Mouse (Mus musculus) embryonic stem cell, embryonic (primary cell): ENCODE data around the gene Emg1.

Experiments
- CTCF ChIA-PET, 4 experiments: fragments of 300-600 bp in 2 of 4; fragments of 350-600 bp in 2 of 4; sonication (Branson Sonifier 250); formaldehyde crosslinking; loops; one replicate each; lab custom pipeline; 2022; ENCODE audit warnings: inconsistent platforms in 2 of 4; lab: Charles Lee
- POLR2A ChIA-PET, 4 experiments: fragments of 300-600 bp in 2 of 4; fragments of 350-600 bp in 2 of 4; sonication (Branson Sonifier 250); formaldehyde crosslinking; loops; one replicate each; lab custom pipeline; 2022; ENCODE audit warnings: antibody characterized with exemption in 4 of 4, inconsistent platforms in 1 of 4; lab: Charles Lee

The Emg1 gene

DNA sequence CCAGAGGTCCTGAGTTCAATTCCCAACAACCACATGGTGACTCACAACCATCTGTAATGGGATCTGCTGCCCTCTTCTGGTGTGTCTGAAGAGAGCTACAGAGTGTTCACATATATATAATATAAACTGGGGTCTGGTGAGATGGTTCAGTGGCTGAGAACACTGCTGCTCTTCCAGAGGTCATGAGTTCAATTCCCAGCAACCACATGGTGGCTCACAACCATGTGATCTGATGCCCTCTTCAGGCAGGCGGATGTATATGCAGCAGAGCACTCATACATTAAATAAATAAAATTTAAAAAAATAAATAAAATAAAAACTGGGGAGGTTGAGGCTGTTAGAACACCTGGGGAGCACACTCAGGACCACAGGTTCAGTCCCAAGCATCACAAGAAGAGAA, 25.3 kb downstream of the Emg1 start:
- CTCF ChIA-PET, result interaction anchor here in 3 of 4 experiments (1.0 to 1.3 kb wide), 3 partner anchors 13 to 16 kb away, joined by 3 to 4 read pairs (median 3); no protein-coding TSS in a partner anchor
- POLR2A ChIA-PET, result interaction anchor here in 2 of 4 experiments (0.8 to 5.5 kb wide), 13 partner anchors 8 to 212 kb away, joined by 3 to 39 read pairs (median 3); partner anchors contain the start of genes Grcc10 (in 2 of the 2) and Lpcat3 (in 2 of the 2)

GRCm38 (mm10) chr6:124685606-124686386, 26.2 kb downstream of the Emg1 start:
- ChIA-PET POLR2A (interaction anchor here in 3 of 4 experiments (0.6 to 5.5 kb wide), 18 partner anchors 9 to 476 kb away, joined by 3 to 39 read pairs (median 4); partner anchors contain the start of genes Grcc10 (in 2 of the 3), Lpcat3 (in 2 of the 3) and C1rl (in 1 of the 3)), CTCF (interaction anchor here in 3 of 4 experiments (0.5 to 1.3 kb wide), 5 partner anchors 13 to 62 kb away, joined by 3 to 4 read pairs (median 3); no protein-coding TSS in a partner anchor)

GRCm38 (mm10) chr6:124683591-124684417, 28.2 kb downstream of the Emg1 start:
- POLR2A ChIA-PET, result interaction anchor here in 3 of 4 experiments (0.6 to 5.5 kb wide), 17 partner anchors 9 to 632 kb away, joined by 3 to 39 read pairs (median 4); partner anchors contain the start of genes Grcc10 (in 2 of the 3), Lpcat3 (in 2 of the 3), Acrbp (in 1 of the 3) and Cdca3 (in 1 of the 3)
- CTCF ChIA-PET, result interaction anchor here (0.5 to 1.4 kb wide), 10 partner anchors 12 to 264 kb away, joined by 3 to 8 read pairs (median 3); partner anchors contain the start of genes Emg1 (in 1 of the 4), Grcc10 (in 1 of the 4), Lpcat3 (in 1 of the 4) and Phb2 (in 1 of the 4)

- CTCF ChIA-PET, result interaction anchor here in 1 of 4 experiments (0.7 to 1.1 kb wide), 2 partner anchors 59 to 77 kb away, joined by 4 read pairs; partner anchors contain the start of gene Grcc10
- POLR2A ChIA-PET, result interaction anchor here in 3 of 4 experiments (0.6 to 5.5 kb wide), 8 partner anchors 12 to 59 kb away, joined by 3 to 39 read pairs (median 4); partner anchors contain the start of genes Emg1 (in 1 of the 3), Grcc10 (in 1 of the 3), Lpcat3 (in 1 of the 3) and Phb2 (in 1 of the 3)
Measured at GRCm38 (mm10) chr6:124682291-124682690, 29.7 kb downstream of the Emg1 start.

GRCm38 (mm10) chr6:124679486-124679885, 32.5 kb downstream of the Emg1 start:
- ChIA-PET POLR2A (interaction anchor here in 2 of 4 experiments (1.3 to 1.4 kb wide), 2 partner anchors 10 to 12 kb away, joined by 3 read pairs; no protein-coding TSS in a partner anchor), CTCF (interaction anchor here in 2 of 4 experiments (0.7 to 1.1 kb wide), 2 partner anchors 22 to 23 kb away, joined by 3 to 4 read pairs; no protein-coding TSS in a partner anchor)

DNA sequence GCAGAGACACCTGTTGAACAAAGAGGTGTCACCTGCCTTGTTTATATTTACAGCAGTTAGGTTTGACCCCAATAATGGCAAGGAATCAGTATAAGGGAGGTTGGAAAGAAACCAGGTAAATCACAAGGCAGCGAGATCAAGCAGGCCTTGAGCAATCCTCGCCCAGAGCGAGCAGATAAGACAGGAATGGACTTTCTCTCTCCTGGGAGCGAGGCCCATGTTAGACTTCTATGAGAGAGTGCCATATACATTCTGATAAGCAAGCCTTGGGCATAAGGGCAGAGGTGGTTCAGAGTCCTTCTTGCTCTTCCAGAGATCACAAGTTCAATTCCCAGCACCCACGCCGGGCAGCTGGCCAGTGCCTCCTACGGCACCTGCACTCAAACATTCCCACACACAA, 33.2 kb downstream of the Emg1 start:
- ChIA-PET POLR2A (interaction anchor here in 3 of 4 experiments (0.6 to 2.1 kb wide), 6 partner anchors 10 to 330 kb away, joined by 4 to 10 read pairs (median 6); partner anchors contain the start of genes Grcc10 (in 1 of the 3), Lpcat3 (in 1 of the 3) and Zfp384 (in 1 of the 3)), CTCF (interaction anchor here in 1 of 4 experiments (1.5 kb wide), 1 partner anchor 24 kb away, joined by 4 read pairs; no protein-coding TSS in a partner anchor)

GRCm38 (mm10) chr6:124676171-124676570, 35.8 kb downstream of the Emg1 start:
- ChIA-PET POLR2A (interaction anchor here in 3 of 4 experiments (0.6 to 2.6 kb wide), 11 partner anchors 13 to 81 kb away, joined by 3 to 12 read pairs (median 4); partner anchors contain the start of genes Grcc10 (in 3 of the 3) and Lpcat3 (in 1 of the 3)), CTCF (interaction anchor here in 2 of 4 experiments (0.7 kb wide), 4 partner anchors 57 to 330 kb away, joined by 3 to 5 read pairs (median 4); partner anchors contain the start of gene C1rl (in 1 of the 2))

- ChIA-PET POLR2A (interaction anchor here in 1 of 4 experiments (1.2 to 3.4 kb wide), 5 partner anchors 10 to 82 kb away, joined by 3 to 13 read pairs (median 4); partner anchors contain the start of genes Atn1, Emg1, Gm45234 and Grcc10), CTCF (interaction anchor here in 1 of 4 experiments (2.9 kb wide), 1 partner anchor 12 kb away, joined by 13 read pairs; the partner anchor contains the start of gene Lpcat3)
Measured at GRCm38 (mm10) chr6:124674591-124674990, 37.4 kb downstream of the Emg1 start.

DNA sequence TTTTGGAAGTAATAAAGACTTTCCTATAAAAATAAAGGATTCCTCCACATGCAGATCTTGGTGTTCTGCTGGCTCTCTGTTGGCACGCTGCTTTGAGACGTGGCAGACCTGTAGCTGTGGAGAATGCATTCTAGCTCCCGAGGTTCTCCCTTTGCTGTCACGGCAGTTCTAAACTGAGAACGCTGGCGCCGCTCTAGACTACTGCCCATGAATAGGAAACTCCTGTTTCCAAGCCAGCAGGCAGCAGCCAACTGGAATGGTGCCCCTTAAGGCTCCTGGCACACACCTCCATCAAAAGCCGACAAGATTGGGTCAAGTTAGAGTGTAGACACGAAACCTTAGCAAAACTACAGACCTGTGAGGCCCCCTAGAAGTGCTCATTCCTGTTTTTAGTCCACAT, 38.4 kb downstream of the Emg1 start:
- ChIA-PET CTCF (interaction anchor here in 2 of 4 experiments (0.7 to 2.9 kb wide), 2 partner anchors 11 to 13 kb away, joined by 4 to 13 read pairs; partner anchors contain the start of gene Lpcat3 (in 1 of the 2)), POLR2A (interaction anchor here in 3 of 4 experiments (1.1 to 3.7 kb wide), 7 partner anchors 11 to 68 kb away, joined by 3 to 16 read pairs (median 6); partner anchors contain the start of genes Grcc10 (in 2 of the 3) and Lpcat3 (in 1 of the 3))

DNA sequence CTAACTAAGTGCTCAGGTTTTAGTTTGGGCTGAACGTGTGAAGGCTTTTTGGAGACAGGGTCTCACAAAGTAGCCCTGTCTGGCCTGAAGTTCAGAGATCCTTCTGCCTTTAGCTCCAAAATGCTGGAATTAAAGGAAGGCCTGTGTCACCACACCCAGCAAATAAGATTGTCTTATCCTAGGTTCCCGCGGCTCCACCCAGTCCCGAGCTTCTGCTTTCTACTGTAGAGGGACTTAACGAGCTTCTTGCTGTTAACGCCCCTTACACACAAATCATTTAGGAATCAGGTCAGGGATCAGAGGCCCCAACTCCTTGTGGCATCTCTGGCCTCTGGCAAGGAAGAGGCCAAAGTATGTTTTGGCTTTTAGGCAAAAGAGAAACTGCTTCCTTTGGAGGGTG, 39.9 kb downstream of the Emg1 start:
- POLR2A ChIA-PET, result interaction anchor here (0.6 to 6.1 kb wide), 19 partner anchors 9 to 269 kb away, joined by 3 to 39 read pairs (median 4); partner anchors contain the start of genes Lpcat3 (in 3 of the 4), Grcc10 (in 2 of the 4), Emg1 (in 1 of the 4) and Phb2 (in 1 of the 4)
- CTCF ChIA-PET, result interaction anchor here in 2 of 4 experiments (0.8 to 2.9 kb wide), 7 partner anchors 9 to 175 kb away, joined by 3 to 13 read pairs (median 5); partner anchors contain the start of gene Lpcat3 (in 2 of the 2)

GRCm38 (mm10) chr6:124670281-124670900, 41.6 kb downstream of the Emg1 start:
- CTCF ChIA-PET, result interaction anchor here in 1 of 4 experiments (1.5 kb wide), 1 partner anchor 33 kb away, joined by 4 read pairs; no protein-coding TSS in a partner anchor

GRCm38 (mm10) chr6:124669234-124669859, 42.6 kb downstream of the Emg1 start:
- POLR2A ChIA-PET, result interaction anchor here (0.6 to 6.1 kb wide), 20 partner anchors 9 to 506 kb away, joined by 3 to 39 read pairs (median 4); partner anchors contain the start of genes Grcc10 (in 2 of the 4), Emg1 (in 1 of the 4), Gm45234 (in 1 of the 4) and Phb2 (in 1 of the 4)

More at GRCm38 (mm10) chr6:124670281-124670900, 41.6 kb downstream of the Emg1 start:
- POLR2A ChIA-PET, result interaction anchor here (0.5 to 6.1 kb wide), 13 partner anchors 13 to 158 kb away, joined by 3 to 39 read pairs (median 4); partner anchors contain the start of genes Grcc10 (in 3 of the 4), Emg1 (in 1 of the 4), Gm45234 (in 1 of the 4) and Phb2 (in 1 of the 4)

GRCm38 (mm10) chr6:124665011-124665410, 47.0 kb downstream of the Emg1 start:
- ChIA-PET CTCF (no interaction called here), POLR2A (interaction anchor here in 1 of 4 experiments (3.1 to 3.8 kb wide), 2 partner anchors 76 to 91 kb away, joined by 13 to 52 read pairs; partner anchors contain the start of genes Atn1, Gm45234 and Grcc10)

More at GRCm38 (mm10) chr6:124669234-124669859, 42.6 kb downstream of the Emg1 start:
- CTCF ChIA-PET, result interaction anchor here in 1 of 4 experiments (0.6 to 1.5 kb wide), 2 partner anchors 34 to 354 kb away, joined by 3 to 4 read pairs; no protein-coding TSS in a partner anchor

- POLR2A ChIA-PET, result interaction anchor here in 2 of 4 experiments (1.3 to 3.8 kb wide), 9 partner anchors 18 to 91 kb away, joined by 3 to 52 read pairs (median 13); partner anchors contain the start of genes Emg1 (in 2 of the 2), Grcc10 (in 2 of the 2), Phb2 (in 2 of the 2) and Atn1 (in 1 of the 2)
- CTCF ChIA-PET, result no interaction called here
Measured at GRCm38 (mm10) chr6:124664256-124664655, 47.7 kb downstream of the Emg1 start.
